Mouse (Mus musculus): ENCODE results near the gene Nr1i3. TPM values are rescaled to one million over a fixed set of nuclear protein-coding genes. Genes with fewer than 3 reads are reported as not detected.

Gene Nr1i3
- polyA plus RNA-seq (2016; fragmentation: Nextera tagmentation; extraction: Ambion mirVana) = 0.20 and 0.24 TPM in 2 replicates

DNA sequence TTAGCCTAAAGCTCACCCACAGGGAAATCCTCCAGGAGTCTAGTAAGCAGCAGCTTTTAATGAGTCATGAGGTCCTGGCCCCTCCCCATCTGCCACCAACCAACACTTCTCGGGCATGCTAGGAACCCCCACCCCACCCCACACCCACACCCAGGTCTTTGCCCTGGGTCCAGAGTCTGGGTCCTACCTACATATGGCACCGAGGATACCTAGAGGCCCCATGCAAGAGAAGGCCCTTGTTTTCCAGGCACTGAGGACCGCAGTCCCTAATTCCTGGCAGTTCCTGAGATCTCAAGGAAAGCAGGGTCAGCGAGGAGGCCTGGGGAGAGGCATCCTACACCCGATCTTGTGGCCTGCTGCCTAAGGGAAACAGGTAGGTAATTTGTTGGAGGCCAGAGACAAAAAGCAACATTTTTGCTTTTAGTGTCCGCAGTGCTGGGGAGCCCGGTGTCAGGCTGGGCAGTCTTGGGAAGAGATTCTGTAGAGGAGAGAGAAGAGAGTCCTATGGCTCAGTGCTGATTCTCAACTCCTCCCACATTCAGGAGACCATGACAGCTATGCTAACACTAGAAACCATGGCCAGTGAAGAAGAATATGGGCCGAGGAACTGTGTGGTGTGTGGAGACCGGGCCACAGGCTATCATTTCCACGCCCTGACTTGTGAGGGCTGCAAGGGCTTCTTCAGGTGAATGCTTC lies at the start of gene Nr1i3:
Nr1i3 (plus strand) TSS at position 170 of the 696 bp plus-strand sequence.
- peaks cover 3% of the 10 kb centered on the region; the same call in 1 of the 2 replicates for H3K36me3 ChIP-seq
- H3K4me1 ChIP-seq = no peaks in the 10 kb centered on the region
- no peak within 1 kb of the TSS for H3K27ac ChIP-seq
- no peak within 1 kb of the TSS for H3K9ac ChIP-seq
- H3K27me3 ChIP-seq (replicated peaks) = no peaks in the 10 kb centered on the region
- H3K9me3 ChIP-seq = no peaks in the 10 kb centered on the region
- no peak for ATAC-seq (ENCODE audit: low FRiP score, low read depth)
- no peak within 1 kb of the TSS for H3K4me3 ChIP-seq
- no peak within 1 kb of the TSS for H3K4me2 ChIP-seq (replicated peaks)
- 79% methylated on average over 10 of the region's 10 CpGs for WGBS

DNA sequence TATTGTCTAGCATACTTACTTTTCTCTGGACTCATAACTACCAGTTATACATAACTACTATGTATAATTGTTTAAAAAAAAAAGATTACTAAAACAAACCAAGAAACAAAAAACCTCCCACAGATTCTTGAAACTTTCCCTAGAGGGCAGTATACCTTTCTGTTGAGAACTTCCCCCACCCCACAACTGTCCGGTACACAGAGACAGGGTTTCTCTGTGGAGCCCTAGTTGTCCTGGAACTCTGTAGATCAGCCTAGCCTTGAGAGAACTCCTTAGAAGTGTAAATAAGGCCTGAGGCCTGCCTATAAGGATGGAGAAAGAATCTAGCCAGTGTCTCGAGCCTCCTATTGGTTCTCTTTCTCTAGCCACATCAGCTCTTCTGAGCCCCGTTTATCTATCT lies 49.5 kb upstream of the Nr1i3 start:
- 36% methylated on average over 3 of the region's 3 CpGs for WGBS
- ATAC-seq (ENCODE audit: low FRiP score, low read depth) = no peak
- Histone ChIP-seq H3K4me2 (replicated peaks) (no peak overlapping the region), H3K36me3 (no peaks in the 10 kb centered on the region), H3K9me3 (no peaks in the 10 kb centered on the region), H3K4me3 (no peak overlapping the region), H3K27ac (no peak overlapping the region), H3K27me3 (replicated peaks) (peaks cover 19% of the 10 kb centered on the region), H3K4me1 (peaks cover 7% of the 10 kb centered on the region; the same call in 1 of the 2 replicates), H3K9ac (no peak overlapping the region)

DNA sequence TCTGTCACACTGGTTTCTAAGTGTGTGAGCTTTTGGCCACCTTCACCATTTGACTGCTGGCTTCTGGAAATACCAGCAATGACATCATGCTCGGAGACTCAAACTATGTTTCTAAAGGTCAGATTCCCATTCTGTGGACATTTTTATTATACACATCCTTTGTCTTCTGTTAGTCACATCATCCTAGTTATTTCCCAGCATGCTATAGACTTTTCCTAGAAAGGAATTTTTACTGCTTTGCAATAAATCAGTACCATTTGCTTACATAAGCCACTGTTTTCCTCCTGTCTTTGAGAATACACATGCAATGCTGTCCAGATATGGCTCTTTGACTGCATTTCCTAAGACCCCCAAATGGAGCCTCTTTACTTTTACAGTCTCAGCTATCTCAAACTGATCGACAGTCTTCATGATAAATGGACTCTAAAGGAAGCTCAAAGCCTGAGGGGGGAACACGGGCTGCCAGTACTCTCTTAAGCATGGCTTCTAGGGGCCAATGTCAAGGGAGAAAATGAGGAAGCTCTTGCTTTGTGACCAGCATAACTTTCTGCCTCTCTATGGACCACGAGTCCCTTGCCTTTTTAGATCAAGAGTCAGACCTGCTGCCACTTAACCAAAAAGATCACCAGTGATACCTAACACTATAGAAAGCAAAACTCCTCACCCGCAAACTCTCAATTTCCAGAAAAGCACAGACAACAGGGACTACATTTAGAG lies 48.0 kb upstream of the Nr1i3 start:
- H3K9ac ChIP-seq = no peak overlapping the region

DNA sequence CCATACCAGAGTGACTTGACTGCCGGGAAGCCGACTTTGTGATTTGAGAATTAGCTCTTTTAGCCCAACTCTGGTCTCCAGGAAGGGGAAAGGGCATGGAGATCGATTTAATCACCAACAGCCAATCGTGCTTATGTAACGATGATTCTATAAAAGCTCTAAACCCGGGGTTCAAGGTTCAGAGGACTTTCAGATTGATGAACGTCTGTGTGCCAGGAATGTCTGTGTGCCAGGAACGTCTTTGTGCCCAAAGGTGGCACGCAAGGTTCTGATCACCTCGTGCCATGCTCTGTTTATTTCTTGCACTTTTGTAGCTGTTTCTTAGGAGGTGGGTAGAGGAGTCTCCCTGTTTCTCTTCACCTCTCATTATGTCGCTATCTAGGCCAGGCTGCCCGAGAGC lies 44.9 kb upstream of the Nr1i3 start:
- Histone ChIP-seq H3K27me3 (replicated peaks) (no peaks in the 10 kb centered on the region), H3K36me3 (no peaks in the 10 kb centered on the region), H3K9me3 (no peaks in the 10 kb centered on the region), H3K4me1 (no peaks in the 10 kb centered on the region), H3K9ac (no peak overlapping the region), H3K27ac (no peak overlapping the region), H3K4me3 (no peak overlapping the region), H3K4me2 (replicated peaks) (no peak overlapping the region)
- 88% methylated on average over 12 of the region's 12 CpGs for WGBS
- no peak for ATAC-seq (ENCODE audit: low FRiP score, low read depth)

More for the DNA sequence above, 48.0 kb upstream of the Nr1i3 start:
- Histone ChIP-seq H3K36me3 (no peaks in the 10 kb centered on the region), H3K27ac (no peak overlapping the region), H3K27me3 (replicated peaks) (peaks cover 3% of the 10 kb centered on the region; the same call in 1 of the 2 replicates), H3K4me3 (no peak overlapping the region), H3K9me3 (no peaks in the 10 kb centered on the region), H3K4me2 (replicated peaks) (no peak overlapping the region), H3K4me1 (no peaks in the 10 kb centered on the region)
- WGBS = 70% methylated on average over 5 of the region's 5 CpGs
- ATAC-seq (ENCODE audit: low FRiP score, low read depth) = no peak

DNA sequence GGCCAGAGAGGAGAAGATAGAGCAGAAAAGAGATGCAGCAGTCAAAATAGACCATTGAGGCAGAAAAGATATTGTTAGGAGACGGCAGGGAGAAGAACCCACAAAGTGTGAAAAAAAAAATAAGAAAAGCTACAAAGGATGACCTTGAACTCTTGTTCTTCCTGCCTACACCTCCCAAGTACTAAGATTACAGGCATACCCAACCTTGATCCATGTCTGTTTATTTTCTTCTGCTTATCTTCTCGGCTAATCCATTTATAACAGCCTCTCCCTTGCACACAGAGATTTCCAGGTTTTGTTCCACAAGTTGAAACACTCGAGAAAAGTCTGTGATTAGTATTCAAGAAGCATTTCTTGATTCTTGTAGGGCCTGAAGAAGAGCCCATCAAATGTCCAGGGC lies 43.9 kb upstream of the Nr1i3 start:
- Histone ChIP-seq H3K27ac (no peak overlapping the region), H3K4me1 (no peaks in the 10 kb centered on the region), H3K4me2 (replicated peaks) (no peak overlapping the region), H3K36me3 (no peaks in the 10 kb centered on the region), H3K9ac (no peak overlapping the region), H3K4me3 (no peak overlapping the region), H3K27me3 (replicated peaks) (no peaks in the 10 kb centered on the region), H3K9me3 (no peaks in the 10 kb centered on the region)
- WGBS = 68% methylated on average over 3 of the region's 3 CpGs
- ATAC-seq (ENCODE audit: low FRiP score, low read depth) = no peak

DNA sequence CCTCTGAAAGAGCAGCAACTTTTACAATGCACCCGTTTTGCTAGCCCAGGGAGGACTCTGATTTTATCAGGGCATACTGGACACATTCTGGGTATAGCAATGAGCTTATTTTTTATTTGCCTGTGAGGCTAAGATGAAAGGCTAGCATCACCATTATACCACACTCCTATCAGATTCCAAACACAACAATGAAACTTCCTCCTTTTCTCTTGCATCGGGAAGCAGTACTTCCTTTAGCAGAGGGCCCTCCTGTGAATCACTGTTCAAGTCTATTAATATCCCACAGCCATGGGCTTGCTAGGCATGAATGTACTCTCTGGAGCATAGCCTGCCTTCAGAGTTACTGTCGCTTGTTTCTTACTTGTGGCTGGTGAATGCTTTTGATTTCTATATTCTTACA lies 42.6 kb upstream of the Nr1i3 start:
- Histone ChIP-seq H3K9ac (no peak overlapping the region), H3K4me3 (no peak overlapping the region), H3K27me3 (replicated peaks) (no peaks in the 10 kb centered on the region), H3K9me3 (no peaks in the 10 kb centered on the region), H3K27ac (no peak overlapping the region), H3K4me2 (replicated peaks) (no peak overlapping the region), H3K4me1 (no peaks in the 10 kb centered on the region), H3K36me3 (no peaks in the 10 kb centered on the region)
- no peak for ATAC-seq (ENCODE audit: low FRiP score, low read depth)
- 82% methylated on average over 3 of the region's 3 CpGs for WGBS

DNA sequence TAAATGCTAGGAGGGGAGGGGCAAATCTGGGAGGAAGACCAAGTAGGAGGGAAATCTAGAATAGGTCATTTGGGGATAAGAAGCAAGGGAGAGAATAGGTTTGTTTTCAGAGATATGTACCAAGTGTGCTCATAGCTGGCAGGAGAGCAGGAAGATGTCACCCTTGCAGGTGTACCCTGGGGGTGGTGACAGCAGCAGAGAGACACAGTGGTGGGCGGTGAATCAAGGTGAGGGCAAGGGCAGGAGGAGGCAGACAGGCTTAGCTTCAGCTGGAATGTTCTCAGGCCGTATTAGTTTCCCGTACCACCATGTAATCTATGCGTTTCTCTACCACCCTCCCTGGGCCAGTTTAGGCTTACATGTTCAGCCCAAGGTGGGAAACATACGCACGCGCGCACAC lies 41.0 kb upstream of the Nr1i3 start:
- Histone ChIP-seq H3K4me2 (replicated peaks) (no peak overlapping the region), H3K4me1 (no peaks in the 10 kb centered on the region), H3K27ac (no peak overlapping the region), H3K4me3 (no peak overlapping the region), H3K9ac (no peak overlapping the region), H3K27me3 (replicated peaks) (no peaks in the 10 kb centered on the region), H3K9me3 (no peaks in the 10 kb centered on the region), H3K36me3 (no peaks in the 10 kb centered on the region)
- ATAC-seq (ENCODE audit: low FRiP score, low read depth) = no peak
- WGBS = 96% methylated on average over 8 of the region's 8 CpGs

DNA sequence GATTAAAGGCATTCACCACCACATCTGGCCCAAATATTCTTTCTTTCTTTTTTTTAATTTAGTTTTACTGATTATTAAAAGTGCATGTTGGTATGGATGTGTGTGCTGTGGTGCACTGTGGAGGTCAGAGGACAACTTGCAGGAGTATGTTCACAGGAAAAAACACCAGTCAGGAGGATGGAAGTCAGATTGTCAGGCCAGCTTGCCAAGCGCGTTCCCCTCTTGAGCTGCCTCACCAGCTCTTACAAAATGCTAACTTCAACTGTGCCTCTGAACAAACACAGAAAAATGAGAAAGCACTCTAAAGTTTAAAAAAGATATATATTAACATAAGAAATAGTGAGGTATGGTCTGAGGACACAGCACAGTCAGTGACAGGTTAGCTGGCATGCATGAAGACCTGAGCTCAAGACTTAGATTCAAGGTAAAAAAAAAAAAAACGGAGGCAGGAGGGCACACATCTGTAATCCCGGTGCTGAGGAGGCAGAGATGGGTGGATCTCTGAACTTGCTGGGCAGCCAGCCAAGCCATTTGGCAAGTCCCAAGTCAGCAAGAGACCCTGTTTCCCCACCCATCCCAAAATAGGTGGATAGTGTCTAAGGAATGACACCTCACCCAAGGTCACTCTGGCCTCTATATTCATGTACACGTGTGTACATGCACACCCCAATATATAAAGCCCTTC lies 34.1 kb upstream of the Nr1i3 start:
- no peaks in the 10 kb centered on the region for H3K4me1 ChIP-seq
- H3K27ac ChIP-seq = no peak overlapping the region
- H3K36me3 ChIP-seq = no peaks in the 10 kb centered on the region
- H3K4me3 ChIP-seq = no peak overlapping the region
- WGBS = 81% methylated on average over 5 of the region's 5 CpGs
- H3K9me3 ChIP-seq = no peaks in the 10 kb centered on the region
- no peak for ATAC-seq (ENCODE audit: low FRiP score, low read depth)
- no peak overlapping the region for H3K9ac ChIP-seq
- H3K4me2 ChIP-seq (replicated peaks) = no peak overlapping the region
- no peaks in the 10 kb centered on the region for H3K27me3 ChIP-seq (replicated peaks)

DNA sequence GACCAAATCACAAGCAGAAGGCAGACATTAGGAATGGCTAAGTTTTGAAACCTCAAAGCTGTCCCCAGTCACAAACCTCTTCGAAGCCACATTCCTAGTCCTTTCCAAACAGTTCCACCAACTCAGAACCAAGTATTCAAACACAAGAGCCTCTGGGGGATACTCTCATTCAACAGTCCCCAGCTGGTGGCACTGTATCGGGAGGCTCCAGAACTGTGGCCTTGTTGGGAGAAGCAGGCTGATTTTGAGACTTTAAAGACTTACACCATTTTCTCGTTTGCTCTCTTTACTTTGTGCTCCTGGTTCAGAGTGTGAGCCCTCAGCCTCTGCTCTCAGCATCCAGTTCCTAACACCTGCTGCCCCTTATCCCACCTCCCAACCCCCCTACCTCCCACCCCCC lies 30.7 kb upstream of the Nr1i3 start:
- WGBS = 74% methylated on average over 3 of the region's 3 CpGs
- no peak overlapping the region for H3K27ac ChIP-seq
- ATAC-seq (ENCODE audit: low FRiP score, low read depth) = no peak

DNA sequence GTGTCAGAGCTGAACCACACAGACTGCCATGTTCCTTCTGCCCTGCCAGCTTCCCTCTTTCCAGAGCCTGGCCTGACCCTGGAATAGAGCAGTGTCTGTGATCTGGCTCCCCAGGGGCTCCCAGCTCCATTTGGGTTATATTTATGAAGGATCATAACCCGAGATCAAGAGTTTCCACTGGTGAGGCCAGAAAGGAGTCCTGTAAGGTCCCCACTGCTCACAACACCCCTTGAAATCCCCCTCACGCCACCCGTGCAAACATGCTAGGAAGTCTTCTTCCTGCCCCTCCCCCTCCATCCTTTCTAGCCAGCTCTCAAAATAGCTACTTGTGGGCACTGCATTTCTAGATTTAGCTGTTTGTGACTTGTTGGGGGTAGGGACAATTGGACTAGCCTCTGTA lies 30.1 kb upstream of the Nr1i3 start:
- no peak overlapping the region for H3K27ac ChIP-seq
- H3K4me1 ChIP-seq = peaks cover 5% of the 10 kb centered on the region; the same call in 1 of the 2 replicates
- no peaks in the 10 kb centered on the region for H3K9me3 ChIP-seq
- no peak overlapping the region for H3K4me3 ChIP-seq
- no peak overlapping the region for H3K4me2 ChIP-seq (replicated peaks)
- no peaks in the 10 kb centered on the region for H3K27me3 ChIP-seq (replicated peaks)
- H3K36me3 ChIP-seq = no peaks in the 10 kb centered on the region
- no peak for ATAC-seq (ENCODE audit: low FRiP score, low read depth)
- no peak overlapping the region for H3K9ac ChIP-seq
- 75% methylated on average over 3 of the region's 3 CpGs for WGBS

More for the DNA sequence above, 30.7 kb upstream of the Nr1i3 start:
- H3K27me3 ChIP-seq (replicated peaks) = no peaks in the 10 kb centered on the region
- no peaks in the 10 kb centered on the region for H3K36me3 ChIP-seq
- no peaks in the 10 kb centered on the region for H3K4me1 ChIP-seq
- H3K4me2 ChIP-seq (replicated peaks) = no peak overlapping the region
- no peak overlapping the region for H3K4me3 ChIP-seq
- no peaks in the 10 kb centered on the region for H3K9me3 ChIP-seq
- H3K9ac ChIP-seq = no peak overlapping the region

DNA sequence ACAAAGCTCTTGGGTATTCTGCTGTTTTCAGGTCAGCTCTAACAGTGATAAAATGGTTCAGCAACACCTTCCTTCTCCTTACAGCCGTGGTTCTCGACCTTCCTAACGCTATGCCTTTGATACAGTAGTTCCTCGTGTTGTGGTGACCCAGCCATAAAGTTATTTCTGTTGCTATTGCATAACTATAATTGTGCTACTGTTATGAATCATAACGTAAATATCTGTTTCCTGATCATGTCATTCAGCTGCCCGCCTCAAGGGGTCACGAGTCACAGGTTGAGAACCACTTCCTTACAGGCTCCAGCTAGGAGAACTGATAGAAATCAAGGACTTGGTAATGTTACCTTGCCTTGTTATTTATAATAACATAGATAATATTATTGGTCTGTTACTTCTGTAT lies 29.5 kb upstream of the Nr1i3 start:
- H3K4me3 ChIP-seq = no peak overlapping the region
- no peak overlapping the region for H3K27ac ChIP-seq
- H3K27me3 ChIP-seq (replicated peaks) = no peaks in the 10 kb centered on the region
- H3K4me1 ChIP-seq = peaks cover 12% of the 10 kb centered on the region
- no peak overlapping the region for H3K9ac ChIP-seq
- ATAC-seq (ENCODE audit: low FRiP score, low read depth) = no peak
- 89% methylated on average over 7 of the region's 7 CpGs for WGBS
- no peak overlapping the region for H3K4me2 ChIP-seq (replicated peaks)
- no peaks in the 10 kb centered on the region for H3K9me3 ChIP-seq
- H3K36me3 ChIP-seq = no peaks in the 10 kb centered on the region

DNA sequence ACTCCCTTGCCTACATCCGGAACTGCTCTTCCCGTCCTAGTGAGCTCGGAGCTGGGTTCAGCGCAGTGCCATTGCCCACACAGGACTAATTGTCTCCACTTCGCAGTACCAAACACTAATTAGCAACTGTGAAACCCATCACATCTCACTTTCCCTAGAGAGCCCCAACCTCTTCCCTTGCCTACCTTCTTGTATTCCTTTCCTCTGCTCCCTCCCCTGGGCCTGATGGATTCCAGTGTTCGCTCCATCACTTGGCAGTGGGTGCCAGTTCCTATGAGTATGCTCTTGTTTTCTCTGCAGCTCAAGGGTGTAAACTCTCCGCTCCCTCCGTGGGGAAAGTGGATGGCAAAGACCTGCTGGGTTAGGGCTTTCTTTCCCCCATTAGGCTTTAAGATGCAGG lies 28.1 kb upstream of the Nr1i3 start:
- Histone ChIP-seq H3K27me3 (replicated peaks) (no peaks in the 10 kb centered on the region), H3K4me1 (peaks cover 18% of the 10 kb centered on the region), H3K9ac (no peak overlapping the region), H3K27ac (no peak overlapping the region), H3K4me3 (no peak overlapping the region), H3K4me2 (replicated peaks) (no peak overlapping the region), H3K9me3 (no peaks in the 10 kb centered on the region), H3K36me3 (no peaks in the 10 kb centered on the region)
- 63% methylated on average over 8 of the region's 8 CpGs for WGBS
- ATAC-seq (ENCODE audit: low FRiP score, low read depth) = no peak

Data from neural tube, embryonic 12.5 days (tissue).